Comparison of ENCODE assay signal across 14 mouse cellular contexts in the genomic region with DNA sequence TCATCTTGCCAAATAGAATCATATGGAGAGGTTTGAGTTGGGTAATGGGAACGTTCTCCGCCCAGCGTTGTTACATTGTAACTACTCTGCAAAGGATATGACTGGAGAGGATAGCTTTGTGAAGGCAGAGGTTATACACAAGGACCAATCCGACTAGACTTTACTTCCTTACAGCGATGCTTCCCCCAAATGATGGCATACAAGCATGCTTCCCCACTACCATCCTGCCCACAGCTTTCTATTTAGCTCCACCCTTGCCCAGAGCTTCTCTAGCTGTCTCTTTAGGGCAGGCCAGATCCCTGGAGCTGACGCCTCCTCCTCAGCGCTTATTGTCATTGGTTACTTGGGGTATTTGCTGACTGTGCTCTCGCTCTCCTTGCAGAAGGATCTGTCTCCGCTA.
"Had no signal": no experiment of that assay in that cellular context is flagged by ENCODE, and none has a peak within 500 bp of the region (broad histone marks: within the 10 kb centered on the region; RNA-seq: fewer than 3 reads in every experiment).

No protein-coding gene starts in this region.

- H3K4me2 ChIP-seq: kidney, embryonic 15.5 days; limb, embryonic 15.5 days; liver, embryonic 12.5 days; lung, embryonic 15.5 days; neural tube, embryonic 12.5 days; stomach, embryonic 15.5 days had no signal

- H3K9me3 ChIP-seq: kidney, embryonic 15.5 days; limb, embryonic 15.5 days; liver, embryonic 12.5 days; lung, embryonic 15.5 days; neural tube, embryonic 12.5 days; stomach, embryonic 15.5 days had no signal

- H3K36me3 ChIP-seq: kidney, embryonic 15.5 days; limb, embryonic 15.5 days; liver, embryonic 12.5 days; lung, embryonic 15.5 days; neural tube, embryonic 12.5 days; stomach, embryonic 15.5 days had no signal

- H3K4me3 ChIP-seq: kidney, embryonic 15.5 days; left cerebral cortex, adult 2 months; limb, embryonic 15.5 days; liver, embryonic 12.5 days; lung, embryonic 15.5 days; myocyte; neural tube, embryonic 12.5 days; stomach, embryonic 15.5 days had no signal

- DNase-seq: kidney, adult 2 months; kidney, postnatal 14 days; midbrain, embryonic 14.5 days; retina, postnatal 1 day; thymus, adult 18-20 months; thymus, postnatal 14 days had no signal

- H3K27me3 ChIP-seq: liver, embryonic 12.5 days had no signal

- H3K9ac ChIP-seq: kidney, embryonic 15.5 days; limb, embryonic 15.5 days; liver, embryonic 12.5 days; lung, embryonic 15.5 days; neural tube, embryonic 12.5 days; stomach, embryonic 15.5 days had no signal

- H3K27ac ChIP-seq: kidney, embryonic 15.5 days; left cerebral cortex, adult 2 months; liver, embryonic 12.5 days; lung, embryonic 15.5 days; neural tube, embryonic 12.5 days; stomach, embryonic 15.5 days had no signal

- ATAC-seq: liver, embryonic 12.5 days had no signal
